ENCODE assay signal across 14 mouse cellular contexts in the genomic region with DNA sequence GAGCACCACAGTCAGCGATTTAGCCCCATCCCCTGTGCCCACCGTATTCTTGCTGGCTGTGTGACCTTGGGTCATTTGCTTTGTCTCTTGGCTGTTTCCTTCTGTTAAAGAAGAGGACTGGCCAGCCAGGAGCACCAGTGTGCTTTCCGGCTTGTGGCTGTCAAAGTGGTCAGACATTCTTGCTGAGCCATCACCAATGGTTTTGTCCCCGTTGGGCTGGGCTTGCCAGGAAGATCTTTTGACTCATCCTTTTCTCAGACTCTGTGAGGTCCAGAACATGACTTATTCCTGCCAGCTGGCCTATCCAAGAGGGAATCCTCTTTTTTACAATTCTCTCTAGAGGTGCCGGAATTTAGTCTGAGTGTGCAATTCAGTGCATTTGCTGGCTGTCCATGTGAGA. TPM values are rescaled to one million over a fixed set of nuclear protein-coding genes. Genes with fewer than 3 reads are reported as not detected.
DNase-seq lines count a peak whose midpoint lies in the region; ATAC-seq and TF ChIP-seq lines count a peak whose summit lies in the region.
"Had no signal": no experiment of that assay in that cellular context is flagged by ENCODE, and none has a peak within 500 bp of the region (broad histone marks: within the 10 kb centered on the region; RNA-seq: fewer than 3 reads in every experiment).

No protein-coding gene starts in this region.

- peak; percentile 20 for DNase-seq in gastrocnemius, postnatal 25 days
- no peak for DNase-seq in gastrocnemius, postnatal 10 days
- no peak for DNase-seq in limb, embryonic 10.5 days (ENCODE audit: low spot score)
- no peak for DNase-seq in liver, postnatal 0 days
- DNase-seq in retina, embryonic 14.5 days (ENCODE audit: low spot score) = no peak
- DNase-seq: cerebellum, postnatal 36 days; heart, postnatal 4 days; lung, embryonic 14.5 days had no signal

- H3K4me3 ChIP-seq in limb, embryonic 13.5 days = no peak overlapping the region
- H3K4me3 ChIP-seq in limb, embryonic 10.5 days = no peak overlapping the region
- no peak overlapping the region for H3K4me3 ChIP-seq in bone marrow macrophage, adult 2 months (ENCODE audit: insufficient read depth, low read length)
- no peak overlapping the region for H3K4me3 ChIP-seq in liver, postnatal 0 days (ENCODE audit: low read depth, low read length)
- H3K4me3 ChIP-seq: forebrain, embryonic 12.5 days; heart, embryonic 12.5 days had no signal

- H3K36me3 ChIP-seq in limb, embryonic 13.5 days = no peaks in the 10 kb centered on the region
- no peaks in the 10 kb centered on the region for H3K36me3 ChIP-seq in limb, embryonic 10.5 days
- H3K36me3 ChIP-seq in liver, postnatal 0 days (replicated peaks; ENCODE audit: insufficient read depth, low read length) = no peaks in the 10 kb centered on the region
- H3K36me3 ChIP-seq: forebrain, embryonic 12.5 days; heart, embryonic 12.5 days had no signal

- no peak for TF ChIP-seq CTCF in bone marrow macrophage, adult 2 months (IDR thresholded peaks at IDR 0.05; ENCODE audit: low read depth, low read length)
- TF ChIP-seq CTCF in liver, postnatal 0 days (IDR thresholded peaks at IDR 0.05; ENCODE audit: low read depth) = no peak

- 87% methylated on average over 5 of the region's 5 CpGs for WGBS in limb, embryonic 13.5 days
- WGBS in limb, embryonic 10.5 days = 82% methylated on average over 5 of the region's 5 CpGs
- WGBS in liver, postnatal 0 days (ENCODE audit: insufficient replicate concordance) = 52% methylated on average over 5 of the region's 5 CpGs

- H3K4me2 ChIP-seq in limb, embryonic 13.5 days (replicated peaks) = no peak overlapping the region
- H3K4me2 ChIP-seq in liver, postnatal 0 days (ENCODE audit: low read depth, low read length) = no peak overlapping the region
- H3K4me2 ChIP-seq: forebrain, embryonic 12.5 days; heart, embryonic 12.5 days; lung, embryonic 14.5 days; midbrain, embryonic 11.5 days had no signal

- H3K4me1 ChIP-seq in limb, embryonic 13.5 days = peaks cover 19% of the 10 kb centered on the region
- H3K4me1 ChIP-seq in limb, embryonic 10.5 days = peaks cover 6% of the 10 kb centered on the region; the same call in 1 of the 2 replicates
- H3K4me1 ChIP-seq in bone marrow macrophage, adult 2 months (ENCODE audit: control insufficient read depth, insufficient read depth, low read length) = peaks cover 27% of the 10 kb centered on the region
- H3K4me1 ChIP-seq in liver, postnatal 0 days (ENCODE audit: insufficient read depth) = peaks cover 10% of the 10 kb centered on the region; the same call in 1 of the 2 replicates
- H3K4me1 ChIP-seq: forebrain, embryonic 12.5 days had no signal

- no peaks in the 10 kb centered on the region for H3K9me3 ChIP-seq in limb, embryonic 13.5 days
- H3K9me3 ChIP-seq in limb, embryonic 10.5 days (replicated peaks) = no peaks in the 10 kb centered on the region
- H3K9me3 ChIP-seq in liver, postnatal 0 days (ENCODE audit: low read length) = no peaks in the 10 kb centered on the region
- H3K9me3 ChIP-seq: forebrain, embryonic 12.5 days; heart, embryonic 12.5 days had no signal

- H3K27me3 ChIP-seq in limb, embryonic 13.5 days = no peaks in the 10 kb centered on the region
- H3K27me3 ChIP-seq in limb, embryonic 10.5 days (ENCODE audit: low read depth, poor library complexity, severe bottlenecking) = no peaks in the 10 kb centered on the region
- no peaks in the 10 kb centered on the region for H3K27me3 ChIP-seq in liver, postnatal 0 days (ENCODE audit: insufficient read depth, low read length)
- H3K27me3 ChIP-seq: forebrain, embryonic 12.5 days; heart, embryonic 12.5 days had no signal

- TF ChIP-seq EP300 in liver, postnatal 0 days (IDR thresholded peaks at IDR 0.05; ENCODE audit: low read depth) = no peak

- no peak for TF ChIP-seq POLR2A in bone marrow macrophage, adult 2 months (IDR thresholded peaks at IDR 0.05; ENCODE audit: borderline replicate concordance, low read depth, low read length)

- H3K27ac ChIP-seq in limb, embryonic 13.5 days = 0 out of 2 replicates have a peak overlapping the region, but pooled peaks have one; percentile 33
- H3K27ac ChIP-seq in limb, embryonic 10.5 days = no peak overlapping the region
- H3K27ac ChIP-seq in bone marrow macrophage, adult 2 months (ENCODE audit: insufficient read depth, low read depth, low read length) = peak overlapping the region; percentile 33
- peak overlapping the region; percentile 26 for H3K27ac ChIP-seq in liver, postnatal 0 days (ENCODE audit: low read depth)
- H3K27ac ChIP-seq: forebrain, embryonic 12.5 days had no signal

- no peak for ATAC-seq in limb, embryonic 13.5 days (ENCODE audit: low FRiP score, low read depth)
- ATAC-seq in liver, postnatal 0 days = peak; percentile 54; the same call in 1 of the 2 replicates
- no peak for ATAC-seq in megakaryocyte-erythroid progenitor cell, adult 5-6 weeks (replicated peaks; ENCODE audit: low FRiP score, low TSS enrichment, poor library complexity, severe bottlenecking)

- H3K9ac ChIP-seq in limb, embryonic 13.5 days = no peak overlapping the region
- no peak overlapping the region for H3K9ac ChIP-seq in liver, postnatal 0 days (replicated peaks)
- H3K9ac ChIP-seq: forebrain, embryonic 12.5 days; heart, embryonic 12.5 days; lung, embryonic 14.5 days had no signal

RNA-seq across cellular contexts. Expression of a gene that starts 43.7 kb away (rescaled TPM):
- 10 to 100 TPM; 13.8 to 18.0 TPM for total RNA-seq in gastrocnemius, postnatal 25 days (2021)
- 10 to 100 TPM; 13.7 to 17.8 TPM for total RNA-seq in gastrocnemius, postnatal 10 days (2021)
- 18.6 and 19.7 TPM in 2 replicates for polyA plus RNA-seq in limb, embryonic 13.5 days (2015; fragmentation: Nextera tagmentation; extraction: Ambion mirVana)
- polyA plus RNA-seq in limb, embryonic 10.5 days (2016; fragmentation: Nextera tagmentation; extraction: Ambion mirVana) = 12.5 and 15.4 TPM in 2 replicates
- polyA plus RNA-seq in bone marrow macrophage, adult 2 months (2012; ENCODE audit: insufficient read depth, insufficient read length, missing spikeins) = 75.6 and 78.9 TPM in 2 replicates
- 5.4 and 5.9 TPM in 2 replicates for polyA plus RNA-seq in liver, postnatal 0 days (2015; fragmentation: Nextera tagmentation; extraction: Ambion mirVana)
- 16.2 and 16.8 TPM in 2 replicates for total RNA-seq in megakaryocyte-erythroid progenitor cell, adult 5-6 weeks (2014; fragmentation: Nextera tagmentation)
- 27.1 and 40.1 TPM in 2 replicates for total RNA-seq in megakaryocyte-erythroid progenitor cell, adult 5-6 weeks (2017)
